Mouse (Mus musculus) splenic B cell, adult 2 months (primary cell): ENCODE measurements around the gene Itgae.

Experiments used
- DNase-seq: peaks from one replicate; pipeline ENCODE4 v3.0.0-alpha.2; 2011; ENCODE audit warnings: low read depth, low spot score
- H3K27me3 ChIP-seq: 2 replicates; pipeline ENCODE4 v1.6.1; 2012; ENCODE audit warnings: mild to moderate bottlenecking, low read length, moderate library complexity, mixed read lengths; ENCODE audit not compliant: control insufficient read depth, poor library complexity, insufficient read depth, severe bottlenecking
- H3K36me3 ChIP-seq: 2 replicates; pipeline ENCODE4 v1.6.1; 2012; ENCODE audit warnings: mild to moderate bottlenecking, low read length, moderate library complexity, mixed read lengths; ENCODE audit not compliant: control insufficient read depth, poor library complexity, insufficient read depth, severe bottlenecking

Itgae gene

DNA sequence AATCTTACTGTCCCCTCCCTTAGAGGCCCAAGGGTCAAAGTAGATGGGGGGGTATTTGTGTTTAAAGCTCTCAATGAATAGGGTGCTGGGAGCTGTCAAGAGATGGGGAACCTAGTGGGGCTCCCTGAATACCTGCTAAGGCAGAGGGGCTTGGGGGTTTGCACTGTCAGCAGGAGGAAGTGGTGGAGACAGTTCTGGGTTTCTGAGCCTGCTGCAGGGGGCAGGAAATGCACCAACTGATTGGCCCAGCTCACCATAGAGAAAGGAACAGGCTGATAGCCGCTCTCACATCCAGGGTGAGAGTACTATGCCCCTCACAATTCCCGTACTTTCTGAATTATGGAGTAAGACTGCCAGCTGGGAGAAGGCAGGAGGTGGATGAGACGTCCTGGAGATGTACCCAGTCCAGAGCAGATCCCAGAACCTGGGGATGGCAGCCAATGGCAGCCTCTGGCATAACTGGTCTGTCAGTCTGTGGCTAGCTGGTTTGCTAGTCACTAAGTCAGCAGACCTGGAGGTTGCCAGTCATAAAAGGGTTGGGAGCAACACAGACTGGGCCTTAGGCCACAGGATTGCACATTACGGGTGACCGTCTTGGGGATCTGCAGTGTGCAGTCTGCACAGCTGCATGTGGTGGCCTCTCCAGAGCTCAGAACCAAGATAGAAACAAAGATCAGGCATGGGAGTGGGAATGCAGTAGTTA lies 18.0 kb downstream of the Itgae start:
- Histone ChIP-seq H3K27me3 (no peaks in the 10 kb centered on the region; the same call in 1 of the 2 replicates), H3K36me3 (no peaks in the 10 kb centered on the region)
- no peak for DNase-seq

GRCm38 (mm10) chr11:73108898-73109625 lies 18.7 kb downstream of the Itgae start:
- Histone ChIP-seq H3K36me3 (no peaks in the 10 kb centered on the region), H3K27me3 (no peaks in the 10 kb centered on the region; the same call in 1 of the 2 replicates)
- DNase-seq: no peak

- no peaks in the 10 kb centered on the region for H3K36me3 ChIP-seq
- H3K27me3 ChIP-seq: no peaks in the 10 kb centered on the region; the same call in 1 of the 2 replicates
- DNase-seq: no peak
Measured at GRCm38 (mm10) chr11:73109941-73110340, 19.6 kb downstream of the Itgae start.

GRCm38 (mm10) chr11:73111414-73111813 lies 21.0 kb downstream of the Itgae start:
- Histone ChIP-seq H3K27me3 (no peaks in the 10 kb centered on the region; the same call in 1 of the 2 replicates), H3K36me3 (no peaks in the 10 kb centered on the region)
- no peak for DNase-seq

GRCm38 (mm10) chr11:73126495-73126894 lies 36.1 kb downstream of the Itgae start:
- Histone ChIP-seq H3K27me3 (no peaks in the 10 kb centered on the region), H3K36me3 (no peaks in the 10 kb centered on the region)
- no peak for DNase-seq

DNA sequence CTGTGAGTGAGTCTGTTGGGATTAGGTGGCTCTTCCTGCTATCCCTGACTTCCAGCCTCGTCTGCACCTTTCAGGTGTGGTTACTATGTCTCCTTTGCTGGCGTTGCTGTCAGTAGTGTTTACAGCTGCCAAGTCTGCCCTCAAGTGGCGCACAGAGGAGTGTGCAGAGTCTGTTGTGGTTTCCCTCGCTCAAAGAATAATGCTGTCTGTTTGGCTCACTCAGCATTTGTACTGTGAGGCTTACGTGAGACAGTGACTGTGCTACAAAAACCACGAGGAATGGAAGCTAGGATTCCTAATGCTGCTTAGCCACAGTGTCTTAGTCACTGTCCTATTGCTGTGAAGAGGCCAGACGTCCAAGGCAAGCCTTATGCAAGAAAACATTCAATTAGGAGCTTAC lies 40.6 kb downstream of the Itgae start:
- peak; percentile 51 for DNase-seq
- Histone ChIP-seq H3K36me3 (no peaks in the 10 kb centered on the region), H3K27me3 (no peaks in the 10 kb centered on the region)

DNA sequence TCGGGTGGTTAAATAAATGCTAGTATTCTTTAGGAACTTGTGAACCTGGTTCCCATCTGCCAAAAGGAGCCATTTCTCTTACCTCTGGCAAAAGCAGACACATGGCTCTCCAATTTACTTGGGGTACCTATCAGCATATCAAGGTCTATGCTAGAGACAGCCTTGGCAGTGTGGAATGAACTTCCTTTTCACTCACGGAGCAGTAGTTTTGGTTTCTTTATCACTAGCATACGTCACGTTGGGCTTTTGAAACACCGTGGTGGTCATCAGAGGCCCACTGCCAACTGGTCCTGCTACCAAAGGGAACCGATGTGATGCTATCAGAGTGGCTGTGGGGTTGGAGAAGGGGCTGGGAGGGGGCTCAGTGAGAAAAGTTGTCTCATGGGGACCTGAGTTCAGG lies 42.6 kb downstream of the Itgae start:
- peak; percentile 18 for DNase-seq
- Histone ChIP-seq H3K36me3 (no peaks in the 10 kb centered on the region), H3K27me3 (no peaks in the 10 kb centered on the region)

- no peak for DNase-seq
- Histone ChIP-seq H3K36me3 (no peaks in the 10 kb centered on the region), H3K27me3 (no peaks in the 10 kb centered on the region)
Measured at GRCm38 (mm10) chr11:73134222-73134621, 43.8 kb downstream of the Itgae start.

GRCm38 (mm10) chr11:73136587-73136986 lies 46.2 kb downstream of the Itgae start:
- Histone ChIP-seq H3K27me3 (no peaks in the 10 kb centered on the region), H3K36me3 (no peaks in the 10 kb centered on the region)
- DNase-seq: no peak

DNA sequence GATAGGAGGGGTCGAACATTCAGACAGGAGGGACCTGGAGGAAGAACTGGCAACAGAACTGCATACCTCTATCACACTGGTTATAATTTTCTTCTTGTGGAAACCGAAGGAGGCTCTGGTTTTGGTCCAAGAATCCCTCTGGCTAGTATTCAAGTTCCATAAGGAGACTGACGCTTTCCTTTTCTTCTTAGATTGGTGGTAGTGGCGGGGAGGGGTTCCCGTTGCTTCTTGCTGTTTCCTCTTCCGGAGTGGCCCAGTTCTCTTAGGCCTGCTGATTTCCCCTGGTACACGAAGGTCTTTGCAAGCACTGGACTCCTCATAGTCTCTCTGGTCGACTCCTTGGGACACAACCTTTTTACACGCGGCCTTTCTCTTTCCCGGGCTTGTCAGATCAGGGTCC lies 46.7 kb downstream of the Itgae start:
- H3K36me3 ChIP-seq: no peaks in the 10 kb centered on the region
- no peak for DNase-seq
- H3K27me3 ChIP-seq: no peaks in the 10 kb centered on the region

- Histone ChIP-seq H3K36me3 (no peaks in the 10 kb centered on the region), H3K27me3 (no peaks in the 10 kb centered on the region)
- DNase-seq: peak; percentile 91
Measured at GRCm38 (mm10) chr11:73137591-73138501, 47.5 kb downstream of the Itgae start, which contains the start of gene Haspin. Gene Haspin (minus strand): TSS chr11:73138294.

GRCm38 (mm10) chr11:73144261-73144681 lies 53.9 kb downstream of the Itgae start:
- Histone ChIP-seq H3K36me3 (no peaks in the 10 kb centered on the region), H3K27me3 (no peaks in the 10 kb centered on the region)
- no peak for DNase-seq

DNA sequence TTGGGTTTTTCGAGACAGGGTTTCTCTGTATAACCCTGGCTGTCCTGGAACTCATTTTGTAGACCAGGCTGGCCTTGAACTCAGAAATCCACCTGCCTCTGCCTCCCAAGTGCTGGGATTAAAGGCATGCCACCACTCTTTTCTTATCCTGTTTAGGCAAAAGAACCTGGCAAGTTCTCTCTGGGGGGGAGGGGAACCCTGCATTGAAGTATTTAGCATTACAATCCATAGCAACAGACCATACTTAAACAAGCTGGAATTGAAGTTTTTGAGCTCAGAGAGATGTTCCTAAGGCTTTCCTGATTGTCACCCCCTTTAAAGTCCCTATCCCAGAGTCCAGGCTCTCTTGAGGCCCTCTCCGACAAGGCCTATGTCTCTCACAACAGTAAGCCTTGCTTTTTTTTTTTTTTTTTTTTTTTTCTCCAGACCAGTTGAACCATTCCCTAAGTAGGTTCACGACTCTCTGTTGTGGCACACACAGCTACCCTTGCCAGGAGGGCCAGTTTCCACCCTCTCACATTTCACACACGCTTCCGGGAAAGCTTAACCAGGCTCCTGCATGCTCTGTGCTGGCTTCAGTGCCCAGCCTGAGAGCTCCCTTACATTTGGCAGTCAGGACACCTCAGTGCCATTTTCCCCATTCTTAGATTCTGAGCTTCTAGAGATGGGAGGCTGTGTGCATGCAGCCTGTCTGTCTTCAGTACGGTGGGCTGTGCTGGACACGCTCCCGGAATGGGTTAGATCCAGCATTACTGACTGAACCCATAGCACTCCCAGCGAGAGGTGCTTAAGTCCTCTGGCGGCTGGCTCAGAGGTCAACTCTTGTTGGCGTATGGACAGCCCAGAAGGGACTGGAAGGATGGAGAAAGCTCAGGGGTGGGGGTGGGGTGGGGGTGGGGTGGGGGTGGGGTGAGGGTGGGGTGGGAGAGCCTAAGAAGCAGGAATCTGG lies 55.9 kb downstream of the Itgae start:
- no peaks in the 10 kb centered on the region for H3K27me3 ChIP-seq
- DNase-seq: no peak
- H3K36me3 ChIP-seq: no peaks in the 10 kb centered on the region

DNA sequence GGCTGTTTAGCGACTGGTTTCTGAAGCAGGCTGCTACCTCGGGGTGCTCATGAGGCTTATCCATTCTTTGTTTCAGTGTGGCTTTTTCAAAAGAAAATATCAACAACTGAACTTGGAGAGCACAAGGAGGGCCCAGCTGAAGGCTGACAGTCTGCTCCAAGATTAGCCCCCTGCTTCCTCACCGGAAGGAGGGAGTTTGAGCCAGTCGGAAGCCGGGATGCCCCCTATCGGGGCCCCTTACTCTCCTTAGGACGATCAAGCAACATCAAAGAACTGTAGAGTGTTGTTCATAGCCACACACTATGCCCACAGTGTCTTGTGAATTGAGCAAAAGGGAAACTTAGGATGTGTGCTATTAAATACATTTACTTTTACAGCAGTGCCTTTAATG lies 56.6 kb downstream of the Itgae start:
- DNase-seq: no peak
- Histone ChIP-seq H3K36me3 (no peaks in the 10 kb centered on the region), H3K27me3 (no peaks in the 10 kb centered on the region)
